Mouse (Mus musculus): ENCODE measurements at regions not wholly inside any gene's neighbourhood (a gene's known extent, or its start where the extent isn't known, plus 50 kb on each side); places are given as distances from the start of the nearest gene placed in this dataset.

- TF ChIP-seq CTCF (conservative IDR thresholded peaks at IDR 0.05; ENCODE audit: low read length) (no peak), NANOG (IDR thresholded peaks at IDR 0.05; ENCODE audit: borderline replicate concordance, low read length) (no peak), POU5F1 (IDR thresholded peaks at IDR 0.05; ENCODE audit: borderline replicate concordance, low read length) (no peak)
Observed at GRCm38 (mm10) chr5:50778221-50778620, 719.4 kb upstream of the Adgra3 start.
